Mouse (Mus musculus) MEL (cell line): Measurements from ENCODE around the gene Slc25a22.

ENCODE experiments used
- CHD1 ChIP-seq: IDR thresholded peaks from 2 replicates; pipeline ENCODE4 v1.6.1; 2012; ENCODE audit warnings: low read depth, mild to moderate bottlenecking, inconsistent platforms, low read length, improper control_type of control experiment
- CTCF ChIP-seq, 3 experiments: IDR thresholded peaks in 2 of 3; conservative IDR thresholded peaks in 1 of 3; 2 replicates each; pipeline ENCODE4 v1.5.1; 2011 to 2012; ENCODE audit warnings: low read length in 3 of 3, low read depth in 2 of 3, mild to moderate bottlenecking in 2 of 3, improper control_type of control experiment in 1 of 3, inconsistent platforms in 1 of 3, mixed read lengths in 1 of 3, moderate library complexity in 1 of 3; ENCODE audit not compliant: control insufficient read depth in 1 of 3, insufficient read depth in 1 of 3, poor library complexity in 1 of 3, severe bottlenecking in 1 of 3

GRCm38 (mm10) chr7:141394771-141395170, 42.9 kb downstream of the Slc25a22 start:
- TF ChIP-seq CHD1 (no peak), CTCF (IDR thresholded peaks at IDR 0.05 in 2 of 3, conservative IDR thresholded peaks at IDR 0.05 in 1 of 3; ENCODE audit: control insufficient read depth in 1 of 3, insufficient read depth in 1 of 3, low read depth in 2 of 3, low read length in 3 of 3, poor library complexity in 1 of 3, severe bottlenecking in 1 of 3) (peak; percentile 87 to 95 (median 89))
